In the genomic region with DNA sequence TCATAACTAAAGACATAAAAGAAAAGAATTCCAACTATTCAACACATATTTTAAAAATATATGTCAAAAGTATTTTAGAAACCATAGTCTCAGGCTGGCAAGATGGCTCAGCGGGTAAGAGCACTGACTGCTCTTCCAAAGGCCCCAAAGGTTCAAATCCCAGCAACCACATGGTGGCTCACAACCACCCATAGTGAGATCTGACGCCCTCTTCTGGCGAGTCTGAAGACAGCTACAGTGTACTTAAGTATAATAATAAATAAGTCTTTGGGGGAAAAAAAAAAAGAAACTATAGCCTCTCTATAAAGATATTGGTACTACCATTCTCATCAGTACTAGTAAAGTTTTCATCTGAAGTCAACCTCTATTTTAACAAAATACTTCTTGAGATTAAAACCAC, we compare ENCODE assay signal across 19 mouse cellular contexts.
DNase-seq lines count a peak whose midpoint lies in the region; ATAC-seq and TF ChIP-seq lines count a peak whose summit lies in the region.
"Had no signal": no experiment of that assay in that cellular context is flagged by ENCODE, and none has a peak within 500 bp of the region (broad histone marks: within the 10 kb centered on the region; RNA-seq: fewer than 3 reads in every experiment).

No protein-coding gene starts in this region.

- H3K4me3 ChIP-seq in hindbrain, postnatal 0 days (ENCODE audit: low read length): no peak overlapping the region
- H3K4me3 ChIP-seq in hindbrain, embryonic 11.5 days (ENCODE audit: low read depth, low read length): no peak overlapping the region
- H3K4me3 ChIP-seq in thymus, adult 2 months (ENCODE audit: control insufficient read depth, insufficient read depth, low read length): no peak overlapping the region
- no peak overlapping the region for H3K4me3 ChIP-seq in MEL (ENCODE audit: control insufficient read depth in 1 of 2, insufficient read depth in 1 of 2, low read depth in 2 of 2, low read length in 2 of 2)
- no peak overlapping the region for H3K4me3 ChIP-seq in midbrain, embryonic 15.5 days
- H3K4me3 ChIP-seq: heart, embryonic 13.5 days; hindbrain, embryonic 13.5 days; limb, embryonic 10.5 days; liver, embryonic 15.5 days; midbrain, embryonic 12.5 days had no signal

- TF ChIP-seq CTCF in hindbrain, postnatal 0 days (IDR thresholded peaks at IDR 0.05; ENCODE audit: low read depth): 0 out of 2 replicates have a peak, but pooled peaks have one; percentile 7
- TF ChIP-seq CTCF in thymus, adult 2 months (IDR thresholded peaks at IDR 0.05; ENCODE audit: borderline replicate concordance, control insufficient read depth, extremely low read depth, insufficient read depth, low read length, poor library complexity): no peak
- TF ChIP-seq CTCF in MEL (IDR thresholded peaks at IDR 0.05 in 2 of 3, conservative IDR thresholded peaks at IDR 0.05 in 1 of 3; ENCODE audit: control insufficient read depth in 1 of 3, insufficient read depth in 1 of 3, low read depth in 2 of 3, low read length in 3 of 3, poor library complexity in 1 of 3, severe bottlenecking in 1 of 3): peak in 2 of 3 experiments; percentile 17 to 51; a peak in 3 of 6 replicates

- no peak for ATAC-seq in hindbrain, postnatal 0 days
- no peak for ATAC-seq in hindbrain, embryonic 11.5 days (ENCODE audit: low FRiP score)
- ATAC-seq in midbrain, embryonic 15.5 days (replicated peaks): no peak

- TF ChIP-seq POLR2A in thymus, adult 2 months (IDR thresholded peaks at IDR 0.05; ENCODE audit: control insufficient read depth, extremely low read depth, insufficient read depth, low read length, poor library complexity): no peak
- no peak for TF ChIP-seq POLR2A in MEL (IDR thresholded peaks at IDR 0.05; ENCODE audit: control insufficient read depth in 1 of 2, insufficient read depth in 1 of 2, low read depth in 1 of 2, low read length in 2 of 2, poor library complexity in 1 of 2)

- H3K36me3 ChIP-seq in hindbrain, postnatal 0 days (ENCODE audit: insufficient read depth, low read length): no peaks in the 10 kb centered on the region
- H3K36me3 ChIP-seq in hindbrain, embryonic 11.5 days (ENCODE audit: control insufficient read depth, insufficient read depth, low read length): no peaks in the 10 kb centered on the region
- peaks cover 5% of the 10 kb centered on the region; the same call in 1 of the 2 replicates for H3K36me3 ChIP-seq in thymus, adult 2 months (ENCODE audit: control insufficient read depth, insufficient read depth, low read length)
- no peaks in the 10 kb centered on the region for H3K36me3 ChIP-seq in MEL (ENCODE audit: control insufficient read depth in 1 of 2, insufficient read depth in 2 of 2, low read length in 2 of 2)
- peaks cover 16% of the 10 kb centered on the region; the same call in 1 of the 2 replicates for H3K36me3 ChIP-seq in splenic B cell, adult 2 months (ENCODE audit: control insufficient read depth, insufficient read depth, low read length, poor library complexity, severe bottlenecking)
- H3K36me3 ChIP-seq in midbrain, embryonic 15.5 days (replicated peaks): no peaks in the 10 kb centered on the region
- H3K36me3 ChIP-seq: G1E; hindbrain, embryonic 13.5 days; limb, embryonic 10.5 days; liver, embryonic 15.5 days; midbrain, embryonic 12.5 days had no signal

- no peak overlapping the region for H3K27ac ChIP-seq in hindbrain, postnatal 0 days
- H3K27ac ChIP-seq in hindbrain, embryonic 11.5 days (ENCODE audit: low read depth, low read length): no peak overlapping the region
- no peak overlapping the region for H3K27ac ChIP-seq in thymus, adult 2 months (ENCODE audit: control insufficient read depth, insufficient read depth, low read length)
- H3K27ac ChIP-seq in MEL (ENCODE audit: control insufficient read depth, low read depth, low read length): no peak overlapping the region
- no peak overlapping the region for H3K27ac ChIP-seq in midbrain, embryonic 15.5 days
- H3K27ac ChIP-seq: heart, embryonic 13.5 days; hindbrain, embryonic 13.5 days; limb, embryonic 10.5 days; liver, embryonic 15.5 days; macrophage; midbrain, embryonic 12.5 days had no signal

- no peak for TF ChIP-seq EP300 in MEL (IDR thresholded peaks at IDR 0.05; ENCODE audit: low read depth in 1 of 2, low read length in 2 of 2)

- no peaks in the 10 kb centered on the region for H3K79me2 ChIP-seq in MEL (ENCODE audit: control insufficient read depth, insufficient read depth, low read length, poor library complexity)

- H3K9ac ChIP-seq in hindbrain, postnatal 0 days (replicated peaks; ENCODE audit: low read length): no peak overlapping the region
- H3K9ac ChIP-seq in hindbrain, embryonic 11.5 days (ENCODE audit: low read depth, low read length): no peak overlapping the region
- no peak overlapping the region for H3K9ac ChIP-seq in MEL (ENCODE audit: control insufficient read depth, low read depth, low read length, poor library complexity, severe bottlenecking)
- no peak overlapping the region for H3K9ac ChIP-seq in midbrain, embryonic 15.5 days
- H3K9ac ChIP-seq: heart, embryonic 13.5 days; hindbrain, embryonic 13.5 days; liver, embryonic 15.5 days; midbrain, embryonic 12.5 days had no signal

- no peaks in the 10 kb centered on the region for H3K27me3 ChIP-seq in hindbrain, postnatal 0 days (ENCODE audit: insufficient read depth, low read length)
- no peaks in the 10 kb centered on the region for H3K27me3 ChIP-seq in hindbrain, embryonic 11.5 days (ENCODE audit: control insufficient read depth, insufficient read depth, low read length)
- H3K27me3 ChIP-seq in thymus, adult 2 months (ENCODE audit: control insufficient read depth, insufficient read depth, low read length): no peaks in the 10 kb centered on the region
- H3K27me3 ChIP-seq in MEL (ENCODE audit: control insufficient read depth in 1 of 2, insufficient read depth in 2 of 2, low read length in 2 of 2): no peaks in the 10 kb centered on the region
- H3K27me3 ChIP-seq in splenic B cell, adult 2 months (ENCODE audit: control insufficient read depth, insufficient read depth, low read length, poor library complexity, severe bottlenecking): no peaks in the 10 kb centered on the region
- no peaks in the 10 kb centered on the region for H3K27me3 ChIP-seq in midbrain, embryonic 15.5 days (replicated peaks)
- H3K27me3 ChIP-seq: heart, embryonic 13.5 days; hindbrain, embryonic 13.5 days; liver, embryonic 15.5 days; midbrain, embryonic 12.5 days had no signal

- H3K4me1 ChIP-seq in hindbrain, postnatal 0 days (ENCODE audit: insufficient read depth, low read length): peaks cover 6% of the 10 kb centered on the region; the same call in 1 of the 2 replicates
- H3K4me1 ChIP-seq in hindbrain, embryonic 11.5 days (replicated peaks; ENCODE audit: control insufficient read depth, insufficient read depth, low read length): peaks cover 3% of the 10 kb centered on the region; the same call in 1 of the 2 replicates
- peaks cover 2% of the 10 kb centered on the region; the same call in 1 of the 2 replicates for H3K4me1 ChIP-seq in thymus, adult 2 months (replicated peaks; ENCODE audit: control insufficient read depth, insufficient read depth, low read length)
- no peaks in the 10 kb centered on the region for H3K4me1 ChIP-seq in MEL (ENCODE audit: control insufficient read depth in 1 of 2, insufficient read depth in 2 of 2, low read length in 2 of 2)
- peaks cover 25% of the 10 kb centered on the region for H3K4me1 ChIP-seq in midbrain, embryonic 15.5 days

- no peak overlapping the region for H3K4me2 ChIP-seq in hindbrain, postnatal 0 days (ENCODE audit: low read depth, low read length)
- H3K4me2 ChIP-seq in hindbrain, embryonic 11.5 days (replicated peaks; ENCODE audit: low read depth, low read length): no peak overlapping the region
- H3K4me2 ChIP-seq in midbrain, embryonic 15.5 days: no peak overlapping the region
- H3K4me2 ChIP-seq: heart, embryonic 13.5 days; hindbrain, embryonic 13.5 days; liver, embryonic 15.5 days; midbrain, embryonic 12.5 days had no signal

- WGBS in hindbrain, postnatal 0 days: 42% methylated on average over 3 of the region's 3 CpGs
- 44% methylated on average over 3 of the region's 3 CpGs for WGBS in hindbrain, embryonic 11.5 days
- 71% methylated on average over 3 of the region's 3 CpGs for WGBS in thymus, adult 2 months
- WGBS in midbrain, embryonic 15.5 days: 39% methylated on average over 3 of the region's 3 CpGs

- peak; percentile 16; the same call in 1 of the 2 replicates for TF ChIP-seq RAD21 in MEL (IDR thresholded peaks at IDR 0.05; ENCODE audit: low read depth, low read length)

- DNase-seq in hindbrain, postnatal 0 days (ENCODE audit: low spot score): no peak
- no peak for DNase-seq in hindbrain, embryonic 11.5 days (ENCODE audit: low spot score)
- peak; percentile 16 for DNase-seq in thymus, adult 2 months
- no peak for DNase-seq in thymus, adult 18-20 months
- DNase-seq in MEL (ENCODE audit: low read depth, low spot score): peak; percentile 56
- DNase-seq in splenic B cell, adult 2 months (ENCODE audit: low read depth, low spot score): peak; percentile 40
- DNase-seq in right cerebral cortex, adult 18-20 months: no peak
- DNase-seq: cerebellum, adult 11-12 months; cerebellum, postnatal 36 days; kidney, adult 18-20 months; layer of hippocampus, postnatal 36 days had no signal

- H3K9me3 ChIP-seq in hindbrain, postnatal 0 days (ENCODE audit: low read length): no peaks in the 10 kb centered on the region
- no peaks in the 10 kb centered on the region for H3K9me3 ChIP-seq in hindbrain, embryonic 11.5 days (ENCODE audit: control insufficient read depth, low read length)
- H3K9me3 ChIP-seq in MEL (replicated peaks; ENCODE audit: insufficient read depth, low read length): no peaks in the 10 kb centered on the region
- no peaks in the 10 kb centered on the region for H3K9me3 ChIP-seq in midbrain, embryonic 15.5 days
- H3K9me3 ChIP-seq: G1E; heart, embryonic 13.5 days; hindbrain, embryonic 13.5 days; limb, embryonic 10.5 days; liver, embryonic 15.5 days; midbrain, embryonic 12.5 days had no signal

TF ChIP-seq in MEL, 35 proteins besides CTCF, POLR2A, EP300 and RAD21:
- TF ChIP-seq ZKSCAN1 (IDR thresholded peaks at IDR 0.05; ENCODE audit: low read depth, low read length) (no peak), TBP (IDR thresholded peaks at IDR 0.05; ENCODE audit: low read depth, low read length) (no peak), MEF2A (IDR thresholded peaks at IDR 0.05; ENCODE audit: extremely low read depth, insufficient replicate concordance, low read depth, low read length, poor library complexity, severe bottlenecking) (no peak), MYC (IDR thresholded peaks at IDR 0.05; ENCODE audit: low read depth, low read length) (0 out of 2 replicates have a peak, but pooled peaks have one; percentile 43), SMC3 (IDR thresholded peaks at IDR 0.05; ENCODE audit: low read depth, low read length) (peak; percentile 36), USF2 (IDR thresholded peaks at IDR 0.05; ENCODE audit: borderline replicate concordance in 1 of 2, insufficient read depth in 1 of 2, low read depth in 1 of 2, low read length in 2 of 2) (no peak)

Comparison
In these comparisons a context has a peak if more than half of its experiments do, and no peak if none do; other contexts are left out.
1. DNase-seq: peak in thymus, adult 2 months (single experiment), MEL (single experiment) and splenic B cell, adult 2 months (single experiment); none in hindbrain, postnatal 0 days (single experiment), hindbrain, embryonic 11.5 days (single experiment), thymus, adult 18-20 months (0 of 2) and right cerebral cortex, adult 18-20 months (single experiment).